Mouse (Mus musculus) hindbrain, embryonic 13.5 days (tissue): Measurements from ENCODE around the gene Ccnb2. TPM values are rescaled to one million over a fixed set of nuclear protein-coding genes. Genes with fewer than 3 reads are reported as not detected.

ENCODE experiments used
- ATAC-seq: fragments of 200-750 bp; cut with Nextera tagmentation; 2 replicates; pipeline ENCODE4 v1.8.0; 2017; ENCODE audit warnings: moderate TSS enrichment; ENCODE audit not compliant: low FRiP score
- H3K27ac ChIP-seq: fragments of 300-500 bp; sonication (generic); 2 replicates; pipeline ENCODE4 v1.5.1; 2015; ENCODE audit warnings: inconsistent platforms, mild to moderate bottlenecking, moderate library complexity
- H3K27me3 ChIP-seq: fragments of 300-500 bp; sonication (generic); 2 replicates; pipeline ENCODE4 v1.6.1; 2015; ENCODE audit warnings: mild to moderate bottlenecking, inconsistent platforms
- H3K36me3 ChIP-seq: fragments of 300-500 bp; sonication (generic); 2 replicates; pipeline ENCODE4 v1.6.1; 2015; ENCODE audit warnings: mild to moderate bottlenecking, inconsistent platforms
- H3K4me1 ChIP-seq: fragments of 300-500 bp; sonication (generic); replicated peaks from 2 replicates; pipeline ENCODE4 v1.6.1; 2015; ENCODE audit warnings: inconsistent platforms
- H3K4me2 ChIP-seq: fragments of 300-500 bp; sonication (generic); 2 replicates; pipeline ENCODE4 v1.6.1; 2015; ENCODE audit warnings: inconsistent platforms, mild to moderate bottlenecking, moderate library complexity
- H3K4me3 ChIP-seq: fragments of 300-500 bp; sonication (generic); 2 replicates; pipeline ENCODE4 v1.5.1; 2015; ENCODE audit warnings: mild to moderate bottlenecking, inconsistent platforms
- H3K9ac ChIP-seq: fragments of 300-500 bp; sonication (generic); 2 replicates; pipeline ENCODE4 v1.6.1; 2015; ENCODE audit warnings: mild to moderate bottlenecking, inconsistent platforms
- H3K9me3 ChIP-seq: fragments of 300-500 bp; sonication (generic); 2 replicates; pipeline ENCODE4 v1.6.1; 2016; ENCODE audit warnings: inconsistent platforms
- WGBS: fragments of 180-500 bp; shearing (Covaris S2); methylation state at CpG from one replicate; pipeline ENCODE4 v1.1.7; 2015; 5-methylcytosine and 5-hydroxymethylcytosine counted together
- polyA plus RNA-seq: library from polyadenylated mRNA; unstranded; fragments of >200 nt; fragmentation: Nextera tagmentation; extraction: Ambion mirVana; gene quantifications from 2 replicates; pipeline ENCODE4 v1.2.1, GENCODE M21; 2015

Gene Ccnb2
- polyA plus RNA-seq, 1 experiment from 2014 or later = 46.7 TPM

GRCm38 (mm10) chr9:70396083-70396482 lies 25.3 kb downstream of the Ccnb2 start:
- H3K4me2 ChIP-seq = no peak overlapping the region
- ATAC-seq = no peak
- no peak overlapping the region for H3K9ac ChIP-seq
- peaks cover 7% of the 10 kb centered on the region; the same call in 1 of the 2 replicates for H3K36me3 ChIP-seq
- no peak overlapping the region for H3K27ac ChIP-seq
- no peak overlapping the region for H3K4me3 ChIP-seq
- H3K4me1 ChIP-seq = no peaks in the 10 kb centered on the region
- 98% methylated on average over 2 of the region's 2 CpGs for WGBS
- H3K27me3 ChIP-seq = no peaks in the 10 kb centered on the region
- H3K9me3 ChIP-seq = no peaks in the 10 kb centered on the region

DNA sequence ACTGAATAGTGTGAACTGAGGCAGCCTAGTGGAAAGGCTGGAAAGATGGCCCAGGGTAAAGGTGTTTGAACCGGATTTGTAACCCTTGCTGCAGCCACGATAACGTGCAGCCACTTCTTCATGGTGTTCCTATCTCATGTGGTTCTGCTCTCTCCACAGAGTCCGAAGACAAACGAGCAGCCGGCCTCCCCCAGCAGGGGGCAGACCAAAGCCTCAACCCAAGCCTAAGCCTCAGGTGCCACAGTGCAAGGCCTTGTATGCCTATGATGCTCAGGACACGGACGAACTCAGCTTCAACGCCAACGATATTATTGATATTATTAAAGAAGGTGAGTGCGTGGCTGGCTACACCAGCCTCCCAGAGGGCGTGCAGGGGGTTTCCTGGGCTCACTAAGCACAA lies 25.7 kb downstream of the Ccnb2 start:
- ATAC-seq = no peak

DNA sequence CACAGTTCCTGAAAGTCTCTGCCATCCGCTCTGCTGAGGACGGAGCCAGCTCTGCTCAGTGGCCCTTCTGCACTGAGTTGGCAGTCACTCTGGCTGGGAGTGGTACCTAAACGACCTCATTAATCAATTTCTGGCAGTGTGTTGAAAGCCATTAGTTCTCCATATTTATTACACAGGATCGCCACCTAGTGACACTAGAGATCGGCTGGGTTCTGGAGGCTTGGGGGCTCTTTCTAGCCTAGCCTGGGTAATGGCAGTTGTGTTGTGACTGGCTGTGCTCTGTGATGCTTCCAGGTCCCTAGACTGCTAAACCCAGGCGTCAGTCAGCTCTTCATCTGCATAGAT lies 28.8 kb downstream of the Ccnb2 start:
- H3K4me2 ChIP-seq = no peak overlapping the region
- H3K27me3 ChIP-seq = no peaks in the 10 kb centered on the region
- no peak overlapping the region for H3K9ac ChIP-seq
- WGBS = 18% methylated on average over 6 of the region's 6 CpGs
- peaks cover 4% of the 10 kb centered on the region; the same call in 1 of the 2 replicates for H3K36me3 ChIP-seq
- ATAC-seq = peak; percentile 71
- no peaks in the 10 kb centered on the region for H3K9me3 ChIP-seq
- H3K4me1 ChIP-seq = no peaks in the 10 kb centered on the region
- H3K27ac ChIP-seq = no peak overlapping the region
- no peak overlapping the region for H3K4me3 ChIP-seq

More for the DNA sequence above, 25.7 kb downstream of the Ccnb2 start:
- Histone ChIP-seq H3K9me3 (no peaks in the 10 kb centered on the region), H3K4me1 (no peaks in the 10 kb centered on the region), H3K36me3 (peaks cover 7% of the 10 kb centered on the region; the same call in 1 of the 2 replicates), H3K4me2 (no peak overlapping the region), H3K4me3 (no peak overlapping the region), H3K27ac (no peak overlapping the region), H3K9ac (no peak overlapping the region), H3K27me3 (no peaks in the 10 kb centered on the region)
- 86% methylated on average over 12 of the region's 12 CpGs for WGBS

GRCm38 (mm10) chr9:70391660-70392562 lies 29.4 kb downstream of the Ccnb2 start:
- Histone ChIP-seq H3K27me3 (no peaks in the 10 kb centered on the region), H3K36me3 (peaks cover 4% of the 10 kb centered on the region; the same call in 1 of the 2 replicates), H3K9me3 (no peaks in the 10 kb centered on the region), H3K4me1 (no peaks in the 10 kb centered on the region), H3K27ac (no peak overlapping the region), H3K4me2 (no peak overlapping the region), H3K4me3 (no peak overlapping the region), H3K9ac (no peak overlapping the region)
- ATAC-seq = no peak
- 77% methylated on average over 12 of the region's 12 CpGs for WGBS

GRCm38 (mm10) chr9:70391042-70391441 lies 30.3 kb downstream of the Ccnb2 start:
- WGBS = 90% methylated on average over 5 of the region's 5 CpGs
- Histone ChIP-seq H3K4me3 (no peak overlapping the region), H3K9me3 (no peaks in the 10 kb centered on the region), H3K4me1 (no peaks in the 10 kb centered on the region), H3K4me2 (no peak overlapping the region), H3K27ac (no peak overlapping the region), H3K36me3 (peaks cover 3% of the 10 kb centered on the region; the same call in 1 of the 2 replicates), H3K27me3 (no peaks in the 10 kb centered on the region), H3K9ac (no peak overlapping the region)
- no peak for ATAC-seq

DNA sequence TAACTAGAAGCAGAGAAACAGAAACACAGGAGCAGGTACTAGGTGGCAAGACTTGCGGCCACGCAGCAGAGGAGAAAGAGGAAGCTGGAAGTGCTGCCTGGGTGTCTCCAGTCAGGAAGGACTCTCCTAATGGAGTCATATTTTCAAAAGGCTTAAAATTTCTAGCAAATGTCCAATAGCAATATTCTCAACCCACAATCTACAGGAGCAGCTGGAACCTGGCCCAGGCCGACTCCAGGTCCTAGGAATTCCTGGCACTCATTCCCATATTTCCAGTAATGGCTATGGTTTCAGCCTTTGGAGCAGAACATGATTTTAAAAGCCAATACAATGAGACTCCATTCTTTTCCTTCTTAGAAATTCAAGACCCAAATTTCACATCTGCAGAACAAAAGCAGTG lies 31.8 kb downstream of the Ccnb2 start:
- no peak overlapping the region for H3K4me2 ChIP-seq
- no peak overlapping the region for H3K9ac ChIP-seq
- ATAC-seq = no peak
- H3K4me3 ChIP-seq = no peak overlapping the region
- no peaks in the 10 kb centered on the region for H3K9me3 ChIP-seq
- WGBS = 94% methylated on average over 3 of the region's 3 CpGs
- H3K27ac ChIP-seq = no peak overlapping the region
- H3K27me3 ChIP-seq = no peaks in the 10 kb centered on the region
- no peaks in the 10 kb centered on the region for H3K4me1 ChIP-seq
- H3K36me3 ChIP-seq = 0 out of 2 replicates have a peak, but pooled peaks cover 3% of the 10 kb centered on the region

- no peaks in the 10 kb centered on the region for H3K4me1 ChIP-seq
- H3K9ac ChIP-seq = no peak overlapping the region
- H3K4me2 ChIP-seq = no peak overlapping the region
- H3K27ac ChIP-seq = no peak overlapping the region
- 97% methylated on average over 4 of the region's 4 CpGs for WGBS
- H3K4me3 ChIP-seq = no peak overlapping the region
- H3K27me3 ChIP-seq = no peaks in the 10 kb centered on the region
- H3K9me3 ChIP-seq = no peaks in the 10 kb centered on the region
- ATAC-seq = no peak
- H3K36me3 ChIP-seq = peaks cover 7% of the 10 kb centered on the region
These were observed 33.8 kb downstream of the Ccnb2 start for GRCm38 (mm10) chr9:70387410-70388119.

- Histone ChIP-seq H3K36me3 (peaks cover 7% of the 10 kb centered on the region), H3K4me1 (no peaks in the 10 kb centered on the region), H3K27me3 (no peaks in the 10 kb centered on the region), H3K4me2 (no peak overlapping the region), H3K9me3 (no peaks in the 10 kb centered on the region), H3K4me3 (no peak overlapping the region), H3K9ac (no peak overlapping the region), H3K27ac (no peak overlapping the region)
- ATAC-seq = no peak
- 92% methylated on average over 18 of the region's 18 CpGs for WGBS
These were observed 36.2 kb downstream of the Ccnb2 start for GRCm38 (mm10) chr9:70384958-70385728.

GRCm38 (mm10) chr9:70384494-70384893 lies 36.9 kb downstream of the Ccnb2 start:
- ATAC-seq = no peak
- H3K4me2 ChIP-seq = no peak overlapping the region

GRCm38 (mm10) chr9:70383750-70384149 lies 37.6 kb downstream of the Ccnb2 start:
- no peaks in the 10 kb centered on the region for H3K27me3 ChIP-seq
- peaks cover 9% of the 10 kb centered on the region for H3K36me3 ChIP-seq
- WGBS = 77% methylated on average over 10 of the region's 10 CpGs
- no peak overlapping the region for H3K27ac ChIP-seq
- H3K4me2 ChIP-seq = no peak overlapping the region
- H3K9me3 ChIP-seq = no peaks in the 10 kb centered on the region
- H3K9ac ChIP-seq = no peak overlapping the region
- no peak for ATAC-seq
- H3K4me3 ChIP-seq = no peak overlapping the region
- no peaks in the 10 kb centered on the region for H3K4me1 ChIP-seq

More at GRCm38 (mm10) chr9:70384494-70384893, 36.9 kb downstream of the Ccnb2 start:
- no peak overlapping the region for H3K27ac ChIP-seq
- no peaks in the 10 kb centered on the region for H3K4me1 ChIP-seq
- no peak overlapping the region for H3K9ac ChIP-seq
- H3K4me3 ChIP-seq = no peak overlapping the region
- WGBS = 98% methylated on average over 4 of the region's 4 CpGs
- no peaks in the 10 kb centered on the region for H3K27me3 ChIP-seq
- no peaks in the 10 kb centered on the region for H3K9me3 ChIP-seq
- peaks cover 7% of the 10 kb centered on the region for H3K36me3 ChIP-seq

- no peaks in the 10 kb centered on the region for H3K4me1 ChIP-seq
- H3K9ac ChIP-seq = no peak overlapping the region
- WGBS = 88% methylated on average over 12 of the region's 12 CpGs
These were observed 39.3 kb downstream of the Ccnb2 start for GRCm38 (mm10) chr9:70382091-70382490.

More at GRCm38 (mm10) chr9:70382091-70382490, 39.3 kb downstream of the Ccnb2 start:
- H3K9me3 ChIP-seq = no peaks in the 10 kb centered on the region
- no peak overlapping the region for H3K4me2 ChIP-seq
- no peak overlapping the region for H3K4me3 ChIP-seq
- H3K36me3 ChIP-seq = peaks cover 20% of the 10 kb centered on the region
- no peaks in the 10 kb centered on the region for H3K27me3 ChIP-seq
- no peak for ATAC-seq
- H3K27ac ChIP-seq = no peak overlapping the region
